Mouse (Mus musculus) right cerebral cortex, postnatal 36 days (tissue): ENCODE data around the gene Dnah17.

Experiments
- DNase-seq, 2 experiments: peaks; one replicate each; pipeline ENCODE4 v3.0.0; 2022; ENCODE audit warnings: low spot score in 2 of 2, mixed read lengths in 1 of 2

The Dnah17 gene

GRCm38 (mm10) chr11:118130534-118130933, at the start of gene Dnah17:
Gene Dnah17 (minus strand): TSS chr11:118130634.
- DNase-seq: no peak

- no peak for DNase-seq
Observed at GRCm38 (mm10) chr11:118180199-118180598, 49.8 kb upstream of the Dnah17 start.

DNA sequence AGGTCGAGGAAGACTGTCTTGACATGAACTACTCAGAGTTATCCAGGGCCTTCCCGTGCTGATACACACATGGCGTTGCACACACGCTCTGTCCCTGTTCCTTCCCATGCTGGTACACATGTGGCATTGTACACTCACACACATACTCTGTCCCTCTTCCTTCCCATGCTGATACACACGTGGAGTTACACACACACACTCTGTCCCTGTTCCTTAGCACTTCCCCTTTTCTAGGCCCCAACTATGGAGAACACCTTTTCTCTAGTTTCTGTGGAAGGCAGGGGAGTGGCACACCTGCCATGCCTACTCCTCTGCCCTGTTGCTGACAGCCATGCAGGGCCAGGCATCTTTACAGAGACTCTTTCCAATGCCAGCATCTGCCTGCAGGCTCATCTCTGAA, 47.8 kb upstream of the Dnah17 start:
- DNase-seq: no peak

- no peak for DNase-seq
Observed at GRCm38 (mm10) chr11:118174752-118175151, 44.3 kb upstream of the Dnah17 start.

DNA sequence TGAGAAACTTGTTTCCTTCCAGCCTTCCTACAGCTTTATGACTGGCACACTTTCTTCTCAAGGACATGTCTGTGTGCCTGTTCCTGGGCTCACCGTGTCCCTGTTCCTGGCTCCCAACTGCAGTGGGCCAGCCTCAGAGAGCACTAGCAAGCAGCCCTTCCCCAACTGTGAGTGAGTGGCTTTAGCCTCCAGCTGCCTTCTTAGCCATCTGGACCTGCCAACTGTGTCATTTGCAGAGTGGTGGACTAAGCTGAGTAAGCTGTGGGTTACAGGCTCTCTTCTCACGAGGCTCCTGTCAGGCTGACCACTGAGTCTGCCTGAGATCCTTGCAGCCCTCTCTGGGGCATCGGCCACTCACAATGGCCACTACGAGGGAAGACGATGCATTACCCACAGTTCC, 42.3 kb upstream of the Dnah17 start:
- DNase-seq: no peak

DNA sequence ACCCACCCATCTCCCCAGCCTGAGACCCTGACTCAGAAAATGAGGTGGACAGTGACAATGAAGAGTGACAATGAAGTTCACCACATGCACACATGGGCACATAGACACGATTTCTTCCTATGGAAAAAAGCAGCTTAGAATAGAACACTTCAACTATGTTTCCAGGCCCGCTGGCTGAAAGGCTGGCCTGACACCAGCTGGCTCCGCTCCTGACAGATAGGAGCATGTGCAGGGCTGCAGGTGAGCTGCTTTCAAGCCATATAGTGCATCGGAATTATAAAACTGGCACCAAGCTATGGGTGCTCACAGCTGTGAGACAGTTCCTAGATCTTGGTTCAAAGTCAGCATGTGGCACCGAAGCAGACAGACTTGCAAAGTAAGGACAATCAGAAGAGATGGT, 39.9 kb upstream of the Dnah17 start:
- no peak for DNase-seq

DNA sequence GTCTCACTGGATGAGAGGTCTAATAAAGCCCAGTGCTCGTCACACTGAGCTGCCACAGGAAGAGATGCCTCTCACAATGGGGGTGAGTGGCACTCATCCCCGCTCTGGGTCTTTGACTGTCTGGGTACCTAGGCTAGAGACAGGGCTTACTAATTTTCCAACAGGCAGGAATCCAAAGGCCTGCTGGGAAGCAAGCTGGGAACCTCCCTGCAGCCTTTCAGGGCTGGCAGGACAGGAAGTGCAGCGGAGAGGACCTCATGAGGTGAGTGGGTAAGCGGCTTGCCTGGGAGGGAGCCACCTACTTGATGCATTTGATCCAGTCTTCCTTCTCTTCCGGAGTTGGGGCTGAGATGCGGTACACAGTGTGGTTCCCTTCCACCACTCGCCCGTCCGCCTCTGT, 38.3 kb upstream of the Dnah17 start:
- DNase-seq: no peak

GRCm38 (mm10) chr11:118166626-118167025, 36.2 kb upstream of the Dnah17 start:
- no peak for DNase-seq

DNA sequence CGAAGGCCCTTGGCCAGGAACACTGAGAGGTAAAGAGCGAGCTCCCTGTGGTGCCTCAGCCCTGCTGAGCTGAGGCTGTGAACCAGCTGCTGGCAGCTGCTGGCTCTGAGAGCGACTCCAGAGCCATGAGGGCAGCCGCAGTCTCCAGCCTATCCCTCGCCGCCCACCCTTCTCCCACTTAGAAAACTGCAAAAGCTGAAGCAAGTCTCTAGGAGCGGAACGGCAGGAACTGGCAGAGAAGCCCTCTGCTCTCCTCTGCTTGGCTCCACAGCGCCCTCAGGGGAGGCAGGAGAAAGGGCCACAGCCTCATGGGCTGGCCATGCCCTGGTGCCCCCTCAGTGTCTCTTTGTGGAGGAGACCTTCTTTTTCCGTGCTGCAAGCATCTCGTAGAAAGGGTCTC, 35.2 kb upstream of the Dnah17 start:
- no peak for DNase-seq

DNA sequence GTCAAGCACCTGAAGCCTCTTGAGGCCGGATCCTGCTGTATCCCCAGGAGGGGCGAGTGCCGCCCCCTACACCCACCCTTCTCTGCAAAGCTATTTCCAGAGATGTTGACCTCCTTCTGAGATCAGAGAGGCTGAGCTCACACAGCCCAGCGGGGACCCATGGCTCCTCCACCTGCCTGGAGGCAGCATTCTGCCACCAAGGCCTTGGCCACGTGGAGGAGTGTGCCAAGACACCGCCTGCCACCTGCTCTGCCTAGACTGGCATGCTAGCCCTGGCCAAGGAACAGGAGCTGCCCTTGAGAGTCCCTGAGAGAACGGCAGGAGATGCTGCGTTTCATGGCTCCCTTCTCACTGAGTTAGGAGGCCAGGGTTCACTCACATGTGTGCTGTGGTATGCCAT, 34.1 kb upstream of the Dnah17 start:
- no peak for DNase-seq

- no peak for DNase-seq
Observed at GRCm38 (mm10) chr11:118162245-118162644, 31.8 kb upstream of the Dnah17 start.

DNA sequence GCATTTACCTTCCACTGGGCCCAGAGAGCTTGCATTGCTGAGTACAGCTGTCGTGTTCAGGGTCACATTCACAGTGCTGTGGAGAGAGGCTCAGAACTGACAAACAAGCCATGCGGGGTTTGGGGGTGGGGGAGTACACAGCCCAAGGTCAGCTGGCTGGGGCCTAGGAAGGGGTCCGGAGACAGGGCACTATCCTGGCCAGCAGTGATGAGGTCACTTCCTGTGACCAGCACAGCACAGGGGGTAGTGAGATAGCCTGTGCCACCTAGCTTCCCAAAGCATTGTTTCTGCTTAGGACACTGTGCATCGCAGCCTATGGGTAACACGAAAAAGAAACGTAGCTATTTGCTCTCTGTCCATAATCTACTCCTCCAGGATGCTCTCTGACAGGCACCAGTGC, 30.8 kb upstream of the Dnah17 start:
- no peak for DNase-seq

GRCm38 (mm10) chr11:118160763-118161162, 30.3 kb upstream of the Dnah17 start:
- no peak for DNase-seq

DNA sequence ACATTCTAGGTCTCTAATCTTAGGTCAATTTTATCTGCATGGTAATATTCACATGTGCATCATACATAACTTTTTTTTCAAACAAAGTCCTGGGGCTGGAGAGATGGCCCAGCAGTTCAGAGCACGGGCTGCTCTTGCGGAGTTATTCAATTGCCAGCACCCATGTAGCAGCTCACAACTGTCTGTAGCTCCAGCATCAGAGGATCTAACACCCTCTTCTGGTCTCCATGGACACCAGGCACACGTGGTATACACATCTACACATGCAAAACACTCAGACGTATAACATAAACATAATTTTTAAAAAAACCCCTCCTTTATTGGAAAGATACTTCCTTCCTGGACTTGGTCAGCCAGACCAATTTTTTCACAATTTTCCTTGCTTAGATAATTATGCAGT, 28.3 kb upstream of the Dnah17 start:
- no peak for DNase-seq

DNA sequence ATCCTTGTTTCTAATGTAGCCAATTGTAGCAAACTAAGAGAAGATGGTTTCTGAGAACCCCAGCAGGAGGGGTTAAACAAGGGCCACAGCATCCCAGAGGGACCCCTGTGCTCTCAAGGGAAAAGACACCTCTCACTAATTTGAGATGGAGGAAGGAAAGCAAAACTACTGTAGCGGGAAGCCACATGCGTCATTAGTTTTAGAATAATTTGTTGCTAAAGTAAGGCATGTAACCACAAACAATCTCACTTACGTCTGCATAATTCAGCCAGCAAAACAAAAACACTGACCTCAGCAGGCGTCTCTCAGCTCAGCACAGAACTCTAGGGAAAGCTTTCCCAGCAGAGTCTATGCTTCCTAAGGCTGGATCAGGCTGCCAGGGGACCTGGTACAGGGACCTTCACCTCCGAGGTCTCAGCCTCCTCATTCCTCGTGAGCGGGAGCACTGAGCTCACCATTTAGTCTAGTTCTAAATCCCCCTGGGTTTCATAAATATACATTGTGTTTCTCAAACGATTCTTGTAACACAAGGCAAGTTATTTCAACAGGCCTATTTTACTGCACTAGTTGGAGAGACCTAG, 26.1 kb upstream of the Dnah17 start:
- DNase-seq: no peak

GRCm38 (mm10) chr11:118152964-118153363, 22.5 kb upstream of the Dnah17 start:
- no peak for DNase-seq

GRCm38 (mm10) chr11:118151423-118152180, 21.2 kb upstream of the Dnah17 start:
- no peak for DNase-seq

- DNase-seq: peak; percentile 68 to 75
Observed at GRCm38 (mm10) chr11:118150115-118150701, 19.8 kb upstream of the Dnah17 start.

GRCm38 (mm10) chr11:118147877-118148637, 17.6 kb upstream of the Dnah17 start:
- no peak for DNase-seq

DNA sequence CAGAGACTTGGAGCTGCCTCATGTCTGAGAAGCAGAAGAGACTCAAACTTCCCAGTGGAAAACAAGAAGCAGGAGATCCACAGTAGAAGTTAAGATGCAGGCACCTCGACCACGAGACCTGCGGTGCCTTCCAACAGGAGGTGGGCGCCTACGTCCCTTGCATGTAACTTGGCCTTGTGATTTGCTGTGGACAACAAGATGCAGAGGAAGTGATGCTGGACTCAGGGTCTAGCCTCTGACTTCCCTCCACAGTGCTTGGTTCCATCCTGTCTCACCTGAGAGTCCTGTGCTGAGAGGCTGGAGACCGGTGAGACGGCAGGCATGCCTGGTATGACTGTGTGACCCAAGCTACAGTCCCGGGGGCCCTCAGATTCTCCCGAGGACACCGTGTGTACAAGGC, 16.0 kb upstream of the Dnah17 start:
- no peak for DNase-seq

DNA sequence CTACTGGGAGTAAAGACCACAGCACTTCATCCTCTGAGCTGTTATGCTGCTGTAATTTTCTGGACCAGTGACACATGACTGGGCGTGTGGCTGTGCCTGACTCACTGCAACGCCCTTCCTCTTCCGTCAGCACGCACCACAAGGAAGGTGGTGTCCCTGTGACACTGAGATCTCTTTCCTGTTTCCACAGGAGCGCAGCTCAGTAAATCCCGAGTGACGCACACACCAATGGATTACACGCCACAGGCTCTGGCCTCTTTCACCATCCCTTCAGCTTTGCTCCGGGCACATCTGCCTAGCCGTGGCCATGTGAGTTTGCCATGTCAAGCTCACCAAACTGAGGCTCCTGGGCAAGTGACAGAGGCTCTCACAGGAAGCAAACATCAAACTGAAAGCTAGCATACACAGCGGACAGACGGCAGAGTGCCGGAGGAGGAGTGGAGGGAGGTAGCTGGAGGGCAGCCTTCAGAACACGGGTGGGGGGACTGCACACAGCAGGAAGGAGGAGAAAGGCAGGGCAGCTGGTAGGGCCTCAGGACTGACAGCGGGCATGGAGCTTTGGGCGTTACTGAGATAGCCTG, 15.4 kb upstream of the Dnah17 start:
- DNase-seq: no peak

- no peak for DNase-seq
Observed at GRCm38 (mm10) chr11:118145092-118145491, 14.7 kb upstream of the Dnah17 start.
